ENCODE assay signal across 8 mouse cellular contexts in genomic region chr5:127616884-127617635, GRCm38 (mm10). TPM values are rescaled to one million over a fixed set of nuclear protein-coding genes. Genes with fewer than 3 reads are reported as not detected.
A peak's percentile ranks its signal among the peaks of the same experiment; 100 is the strongest.
DNase-seq lines count a peak whose midpoint lies in the region; ATAC-seq and TF ChIP-seq lines count a peak whose summit lies in the region.

No protein-coding gene starts in this region.

- no peaks in the 10 kb centered on the region for H3K27me3 ChIP-seq in MEL (ENCODE audit: control insufficient read depth in 1 of 2, insufficient read depth in 2 of 2, low read length in 2 of 2)
- no peaks in the 10 kb centered on the region for H3K27me3 ChIP-seq in cerebellum, adult 2 months (ENCODE audit: control insufficient read depth, insufficient read depth, low read length)
- H3K27me3 ChIP-seq in forebrain, postnatal 0 days (ENCODE audit: insufficient read depth, low read length): no peaks in the 10 kb centered on the region
- H3K27me3 ChIP-seq in lung, embryonic 15.5 days: no peaks in the 10 kb centered on the region

- H3K79me2 ChIP-seq in MEL (ENCODE audit: control insufficient read depth, insufficient read depth, low read length, poor library complexity): peaks cover 50% of the 10 kb centered on the region

- DNase-seq in MEL (ENCODE audit: low read depth, low spot score): peak; percentile 97
- peak; percentile 98 to 99 for DNase-seq in cerebellum, adult 2 months
- peak; percentile 98 for DNase-seq in forebrain, postnatal 0 days
- peak; percentile 99 for DNase-seq in heart, postnatal 4 days
- DNase-seq in layer of hippocampus, adult 8-10 months (ENCODE audit: low spot score in 2 of 2): peak; percentile 97 to 99
- DNase-seq in ovary, adult 18-20 months (ENCODE audit: low spot score): peak; percentile 96
- peak; percentile 96 for DNase-seq in thymus, postnatal 0 days (ENCODE audit: low spot score)

- H3K4me1 ChIP-seq in MEL (ENCODE audit: control insufficient read depth in 1 of 2, insufficient read depth in 2 of 2, low read length in 2 of 2): peaks cover 0 to 23% of the 10 kb centered on the region in 2 experiments; a peak in 3 of 4 replicates
- peaks cover 4% of the 10 kb centered on the region for H3K4me1 ChIP-seq in cerebellum, adult 2 months (ENCODE audit: control insufficient read depth, insufficient read depth, low read length)
- H3K4me1 ChIP-seq in forebrain, postnatal 0 days (ENCODE audit: insufficient read depth): peaks cover 17% of the 10 kb centered on the region
- H3K4me1 ChIP-seq in lung, embryonic 15.5 days: peaks cover 27% of the 10 kb centered on the region

- no peak for TF ChIP-seq CTCF in MEL (IDR thresholded peaks at IDR 0.05 in 2 of 3, conservative IDR thresholded peaks at IDR 0.05 in 1 of 3; ENCODE audit: control insufficient read depth in 1 of 3, insufficient read depth in 1 of 3, low read depth in 2 of 3, low read length in 3 of 3, poor library complexity in 1 of 3, severe bottlenecking in 1 of 3)
- TF ChIP-seq CTCF in cerebellum, adult 2 months (IDR thresholded peaks at IDR 0.05; ENCODE audit: borderline replicate concordance, insufficient read depth, low read depth, low read length): no peak
- TF ChIP-seq CTCF in forebrain, postnatal 0 days (IDR thresholded peaks at IDR 0.05; ENCODE audit: low read depth): no peak

- H3K9me3 ChIP-seq in MEL (replicated peaks; ENCODE audit: insufficient read depth, low read length): no peaks in the 10 kb centered on the region
- H3K9me3 ChIP-seq in forebrain, postnatal 0 days (ENCODE audit: low read length): no peaks in the 10 kb centered on the region
- H3K9me3 ChIP-seq in lung, embryonic 15.5 days: no peaks in the 10 kb centered on the region

- TF ChIP-seq RAD21 in MEL (IDR thresholded peaks at IDR 0.05; ENCODE audit: low read depth, low read length): no peak

- peak; percentile 92 to 93 for TF ChIP-seq POLR2A in MEL (IDR thresholded peaks at IDR 0.05; ENCODE audit: control insufficient read depth in 1 of 2, insufficient read depth in 1 of 2, low read depth in 1 of 2, low read length in 2 of 2, poor library complexity in 1 of 2)
- peak; percentile 84 for TF ChIP-seq POLR2A in cerebellum, adult 2 months (IDR thresholded peaks at IDR 0.05; ENCODE audit: borderline replicate concordance, insufficient read depth, low read length)

- no peak for TF ChIP-seq EP300 in MEL (IDR thresholded peaks at IDR 0.05; ENCODE audit: low read depth in 1 of 2, low read length in 2 of 2)

- peaks cover 0 to 14% of the 10 kb centered on the region in 2 experiments; a peak in 3 of 4 replicates for H3K36me3 ChIP-seq in MEL (ENCODE audit: control insufficient read depth in 1 of 2, insufficient read depth in 2 of 2, low read length in 2 of 2)
- H3K36me3 ChIP-seq in forebrain, postnatal 0 days (ENCODE audit: insufficient read depth): no peaks in the 10 kb centered on the region
- no peaks in the 10 kb centered on the region for H3K36me3 ChIP-seq in lung, embryonic 15.5 days

- peak overlapping the region; percentile 63 to 92 for H3K4me3 ChIP-seq in MEL (ENCODE audit: control insufficient read depth in 1 of 2, insufficient read depth in 1 of 2, low read depth in 2 of 2, low read length in 2 of 2)
- H3K4me3 ChIP-seq in cerebellum, adult 2 months (replicated peaks; ENCODE audit: insufficient read depth, low read depth, low read length): peak overlapping the region; percentile 63
- peak overlapping the region; percentile 89 for H3K4me3 ChIP-seq in forebrain, postnatal 0 days (ENCODE audit: low read depth, low read length)
- peak overlapping the region; percentile 96 for H3K4me3 ChIP-seq in lung, embryonic 15.5 days

- peak overlapping the region; percentile 30 for H3K27ac ChIP-seq in MEL (ENCODE audit: control insufficient read depth, low read depth, low read length)
- H3K27ac ChIP-seq in cerebellum, adult 2 months (ENCODE audit: insufficient read depth, low read length): peak overlapping the region; percentile 75
- peak overlapping the region; percentile 86 for H3K27ac ChIP-seq in forebrain, postnatal 0 days (ENCODE audit: low read depth, low read length)
- H3K27ac ChIP-seq in lung, embryonic 15.5 days: peak overlapping the region; percentile 84

- H3K9ac ChIP-seq in MEL (ENCODE audit: control insufficient read depth, low read depth, low read length, poor library complexity, severe bottlenecking): peak overlapping the region; percentile 98
- H3K9ac ChIP-seq in forebrain, postnatal 0 days: peak overlapping the region; percentile 94
- peak overlapping the region; percentile 97 for H3K9ac ChIP-seq in lung, embryonic 15.5 days

- peak; percentile 97 for ATAC-seq in forebrain, postnatal 0 days
- peak; percentile 93 for ATAC-seq in lung, embryonic 15.5 days (ENCODE audit: borderline replicate concordance, extremely low read depth, low FRiP score, low TSS enrichment)

- H3K4me2 ChIP-seq in forebrain, postnatal 0 days (ENCODE audit: low read depth): peak overlapping the region; percentile 77
- peak overlapping the region; percentile 90 for H3K4me2 ChIP-seq in lung, embryonic 15.5 days

- WGBS in cerebellum, adult 2 months: under 1% methylated on average over 91 of the region's 91 CpGs
- under 1% methylated on average over 86 of the region's 91 CpGs for WGBS in forebrain, postnatal 0 days
- whole genome bisulfite sequencing in lung, embryonic 15.5 days: under 1% methylated on average over 78 of the region's 91 CpGs

TF ChIP-seq in MEL, 35 proteins besides CTCF, POLR2A, EP300 and RAD21 (continues in another document):
- peak; percentile 93 for TF ChIP-seq TBP (IDR thresholded peaks at IDR 0.05; ENCODE audit: low read depth, low read length)
- TF ChIP-seq ZMIZ1 (IDR thresholded peaks at IDR 0.05; ENCODE audit: low read depth, low read length): peak; percentile 42; the same call in 1 of the 2 replicates
- TF ChIP-seq SMC3 (IDR thresholded peaks at IDR 0.05; ENCODE audit: low read depth, low read length): no peak
- TF ChIP-seq RCOR1 (IDR thresholded peaks at IDR 0.05; ENCODE audit: low read depth, low read length): no peak
- TF ChIP-seq MAZ (IDR thresholded peaks at IDR 0.05; ENCODE audit: low read depth, low read length): peak; percentile 81; the same call in 1 of the 2 replicates
- TF ChIP-seq ZC3H11A (IDR thresholded peaks at IDR 0.05; ENCODE audit: low read depth, low read length): no peak
- peak; percentile 79 for TF ChIP-seq NELFE (IDR thresholded peaks at IDR 0.05; ENCODE audit: low read depth, low read length)
- TF ChIP-seq SIN3A (IDR thresholded peaks at IDR 0.05; ENCODE audit: low read length): peak; percentile 94
- no peak for TF ChIP-seq MEF2A (IDR thresholded peaks at IDR 0.05; ENCODE audit: extremely low read depth, insufficient replicate concordance, low read depth, low read length, poor library complexity, severe bottlenecking)
- peak; percentile 95 for TF ChIP-seq HCFC1 (IDR thresholded peaks at IDR 0.05; ENCODE audit: low read depth, low read length)
- TF ChIP-seq KAT2A (conservative IDR thresholded peaks at IDR 0.05; ENCODE audit: low read depth, low read length): no peak; the same call in 1 of the 2 replicates
- no peak for TF ChIP-seq ZNF384 (IDR thresholded peaks at IDR 0.05; ENCODE audit: low read depth, low read length)
- TF ChIP-seq CHD1 (IDR thresholded peaks at IDR 0.05; ENCODE audit: low read depth, low read length): no peak
- no peak for TF ChIP-seq TAL1 (IDR thresholded peaks at IDR 0.05; ENCODE audit: low read length)
- no peak for TF ChIP-seq POLR2AphosphoS5 (IDR thresholded peaks at IDR 0.05; ENCODE audit: borderline replicate concordance, low read depth, low read length)
- peak; percentile 96 for TF ChIP-seq ELF1 (IDR thresholded peaks at IDR 0.05; ENCODE audit: low read depth, low read length)
- peak; percentile 41; the same call in 1 of the 2 replicates for TF ChIP-seq ETS1 (IDR thresholded peaks at IDR 0.05; ENCODE audit: low read depth, low read length)
- peak; percentile 66; the same call in 1 of the 2 replicates for TF ChIP-seq MAX (IDR thresholded peaks at IDR 0.05; ENCODE audit: low read length)
- TF ChIP-seq POLR2AphosphoS2 (IDR thresholded peaks at IDR 0.05; ENCODE audit: low read length): 0 out of 2 replicates have a peak, but pooled peaks have one; percentile 55
- peak; percentile 66; the same call in 1 of the 2 replicates for TF ChIP-seq TCF12 (IDR thresholded peaks at IDR 0.05; ENCODE audit: low read depth, low read length)
- no peak for TF ChIP-seq NRF1 (IDR thresholded peaks at IDR 0.05; ENCODE audit: insufficient read depth, low read depth, low read length, poor library complexity, severe bottlenecking)
- no peak for TF ChIP-seq GABPA (IDR thresholded peaks at IDR 0.05; ENCODE audit: low read depth, low read length)
- TF ChIP-seq MXI1 (IDR thresholded peaks at IDR 0.05; ENCODE audit: low read depth, low read length): peak; percentile 75
- no peak for TF ChIP-seq USF1 (IDR thresholded peaks at IDR 0.05; ENCODE audit: low read depth, low read length)

RNA-seq across cellular contexts. Expression of gene Glt1d1, which starts 15.0 kb away (rescaled TPM):
- total RNA-seq in MEL (2012; rRNA removed): not detected in 2 replicates
- under 1 TPM in 1 of 2 experiments, not detected in 1; 0.19 TPM for polyA plus RNA-seq in MEL (2012; ENCODE audit: insufficient read depth in 1 of 2, insufficient read length in 2 of 2, low read depth in 1 of 2, low replicate concordance in 2 of 2, missing spikeins in 1 of 2)
- 13.8 and 16.0 TPM in 2 replicates for polyA plus RNA-seq in cerebellum, adult 2 months (2012; rRNA removed)
- total RNA-seq in forebrain, postnatal 0 days (2014; rRNA removed): 10.5 and 12.0 TPM in 2 replicates
- 1.0 and 1.1 TPM in 2 replicates for polyA plus RNA-seq in forebrain, postnatal 0 days (2015; fragmentation: Nextera tagmentation; extraction: Ambion mirVana)
- total RNA-seq in heart, postnatal 4 days (2021): not detected
- 10 to 100 TPM; 25.8 to 32.5 (median 26.7) TPM for total RNA-seq in layer of hippocampus, adult 8-10 months (2022)
- polyA plus RNA-seq in lung, embryonic 15.5 days (2015; fragmentation: Nextera tagmentation; extraction: Ambion mirVana): 0.42 and 0.65 TPM in 2 replicates
- polyA plus RNA-seq in thymus, postnatal 0 days (2015; fragmentation: Nextera tagmentation; extraction: Ambion mirVana): 0.06 and 0.14 TPM in 2 replicates

RNA-seq across cellular contexts. Expression of gene Slc15a4, which starts 15.6 kb away (rescaled TPM):
- 29.1 and 31.7 TPM in 2 replicates for total RNA-seq in MEL (2012; rRNA removed)
- 10 to 100 TPM in 1 of 2 experiments, not detected in 1; 35.5 TPM for polyA plus RNA-seq in MEL (2012; ENCODE audit: insufficient read depth in 1 of 2, insufficient read length in 2 of 2, low read depth in 1 of 2, low replicate concordance in 2 of 2, missing spikeins in 1 of 2)
- polyA plus RNA-seq in cerebellum, adult 2 months (2012; rRNA removed): 24.2 and 24.9 TPM in 2 replicates
- total RNA-seq in forebrain, postnatal 0 days (2014; rRNA removed): 28.7 and 30.5 TPM in 2 replicates
- polyA plus RNA-seq in forebrain, postnatal 0 days (2015; fragmentation: Nextera tagmentation; extraction: Ambion mirVana): 20.5 and 21.0 TPM in 2 replicates
- total RNA-seq in heart, postnatal 4 days (2021): 10 to 100 TPM; 11.9 to 12.1 TPM
- total RNA-seq in layer of hippocampus, adult 8-10 months (2022): 10 to 100 TPM; 26.1 to 38.4 (median 32.1) TPM
- 25.5 and 29.0 TPM in 2 replicates for polyA plus RNA-seq in lung, embryonic 15.5 days (2015; fragmentation: Nextera tagmentation; extraction: Ambion mirVana)
- polyA plus RNA-seq in thymus, postnatal 0 days (2015; fragmentation: Nextera tagmentation; extraction: Ambion mirVana): 20.1 and 20.7 TPM in 2 replicates

Comparison
In these comparisons a context has a peak if more than half of its experiments do, and no peak if none do; other contexts are left out.
1. Peak in every context shown above with its lines: DNase-seq, ATAC-seq, H3K4me3 ChIP-seq and H3K27ac ChIP-seq.
2. H3K27ac ChIP-seq: peak in every context shown above with its lines; median percentile 86 in forebrain, postnatal 0 days; 84 in lung, embryonic 15.5 days; 75 in cerebellum, adult 2 months; 30 in MEL.